In the genomic region with DNA sequence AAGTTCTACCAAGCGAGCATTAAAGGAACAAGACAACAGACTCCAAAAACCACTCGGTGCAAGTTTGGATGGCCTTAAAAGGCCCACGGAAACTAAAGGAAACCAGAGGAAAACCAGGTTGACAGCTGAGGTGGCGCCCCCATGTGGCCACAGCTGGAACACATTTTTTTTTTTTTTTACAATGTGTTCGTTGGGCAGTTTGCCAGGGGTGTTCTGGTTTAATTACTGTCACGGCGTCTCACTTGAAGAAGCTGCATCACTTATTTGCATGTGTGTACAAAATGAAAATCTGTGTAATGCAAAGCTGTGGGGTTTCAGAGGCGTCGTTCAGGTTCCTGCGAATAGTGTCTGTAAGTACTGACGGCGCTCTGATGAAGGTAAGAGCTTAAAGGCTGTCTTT, we compare ENCODE assay signal across 9 mouse cellular contexts.
DNase-seq lines count a peak whose midpoint lies in the region; TF ChIP-seq lines count a peak whose summit lies in the region.
"Had no signal": no experiment of that assay in that cellular context is flagged by ENCODE, and none has a peak within 500 bp of the region (broad histone marks: within the 10 kb centered on the region; RNA-seq: fewer than 3 reads in every experiment).

No protein-coding gene starts in this region.

- no peak for TF ChIP-seq RAD21 in MEL (IDR thresholded peaks at IDR 0.05; ENCODE audit: low read depth, low read length)

- no peak for TF ChIP-seq POLR2A in MEL (IDR thresholded peaks at IDR 0.05; ENCODE audit: control insufficient read depth in 1 of 2, insufficient read depth in 1 of 2, low read depth in 1 of 2, low read length in 2 of 2, poor library complexity in 1 of 2)

- H3K4me3 ChIP-seq in MEL (ENCODE audit: control insufficient read depth in 1 of 2, insufficient read depth in 1 of 2, low read depth in 2 of 2, low read length in 2 of 2): no peak overlapping the region
- H3K4me3 ChIP-seq: embryonic facial prominence, embryonic 13.5 days had no signal

- intact Hi-C loops in left cerebral cortex, postnatal 4 days (cut with DNase I): no loop called here

- peak; percentile 26 to 55 (median 36); a peak in 4 of 6 replicates for TF ChIP-seq CTCF in MEL (IDR thresholded peaks at IDR 0.05 in 2 of 3, conservative IDR thresholded peaks at IDR 0.05 in 1 of 3; ENCODE audit: control insufficient read depth in 1 of 3, insufficient read depth in 1 of 3, low read depth in 2 of 3, low read length in 3 of 3, poor library complexity in 1 of 3, severe bottlenecking in 1 of 3)

- no peaks in the 10 kb centered on the region for H3K4me1 ChIP-seq in MEL (ENCODE audit: control insufficient read depth in 1 of 2, insufficient read depth in 2 of 2, low read length in 2 of 2)
- H3K4me1 ChIP-seq: embryonic facial prominence, embryonic 13.5 days had no signal

- H3K9me3 ChIP-seq in MEL (replicated peaks; ENCODE audit: insufficient read depth, low read length): no peaks in the 10 kb centered on the region
- H3K9me3 ChIP-seq: embryonic facial prominence, embryonic 13.5 days had no signal

- DNase-seq in adrenal gland, postnatal 10 days: peak; percentile 8
- no peak for DNase-seq in adrenal gland, adult 2 months
- peak; percentile 33 for DNase-seq in kidney, postnatal 10 days
- DNase-seq in kidney, adult 9 months: no peak
- DNase-seq in MEL (ENCODE audit: low read depth, low spot score): no peak
- DNase-seq in left cerebral cortex, postnatal 4 days: peak; percentile 71
- DNase-seq in T-cell, adult 2 months (ENCODE audit: low spot score): no peak
- no peak for DNase-seq in c-Kit-positive CD71-positive TER-119-positive erythroid progenitor cells, embryonic 14.5 days (ENCODE audit: low spot score)

- H3K79me2 ChIP-seq in MEL (ENCODE audit: control insufficient read depth, insufficient read depth, low read length, poor library complexity): no peaks in the 10 kb centered on the region

- no peaks in the 10 kb centered on the region for H3K27me3 ChIP-seq in MEL (ENCODE audit: control insufficient read depth in 1 of 2, insufficient read depth in 2 of 2, low read length in 2 of 2)
- H3K27me3 ChIP-seq: embryonic facial prominence, embryonic 13.5 days had no signal

- TF ChIP-seq EP300 in MEL (IDR thresholded peaks at IDR 0.05; ENCODE audit: low read depth in 1 of 2, low read length in 2 of 2): no peak

- H3K36me3 ChIP-seq in MEL (ENCODE audit: control insufficient read depth in 1 of 2, insufficient read depth in 2 of 2, low read length in 2 of 2): no peaks in the 10 kb centered on the region
- H3K36me3 ChIP-seq: embryonic facial prominence, embryonic 13.5 days had no signal

- H3K9ac ChIP-seq in MEL (ENCODE audit: control insufficient read depth, low read depth, low read length, poor library complexity, severe bottlenecking): no peak overlapping the region
- H3K9ac ChIP-seq: embryonic facial prominence, embryonic 13.5 days had no signal

- no peak overlapping the region for H3K27ac ChIP-seq in MEL (ENCODE audit: control insufficient read depth, low read depth, low read length)
- H3K27ac ChIP-seq: embryonic facial prominence, embryonic 13.5 days had no signal

TF ChIP-seq in MEL, 35 proteins besides CTCF, POLR2A, EP300 and RAD21:
- TF ChIP-seq ZNF384 (IDR thresholded peaks at IDR 0.05; ENCODE audit: low read depth, low read length) (peak; percentile 60; the same call in 1 of the 2 replicates), ZMIZ1 (IDR thresholded peaks at IDR 0.05; ENCODE audit: low read depth, low read length) (no peak)

Comparison
In these comparisons a context has a peak if more than half of its experiments do, and no peak if none do; other contexts are left out.
1. DNase-seq: peak in adrenal gland, postnatal 10 days (single experiment), kidney, postnatal 10 days (single experiment) and left cerebral cortex, postnatal 4 days (single experiment); none in adrenal gland, adult 2 months (single experiment), kidney, adult 9 months (single experiment), MEL (single experiment), T-cell, adult 2 months (single experiment) and c-Kit-positive CD71-positive TER-119-positive erythroid progenitor cells, embryonic 14.5 days (single experiment).